Mouse (Mus musculus): ENCODE measurements around the gene Cldn2. TPM values are rescaled to one million over a fixed set of nuclear protein-coding genes. Genes with fewer than 3 reads are reported as not detected.

Gene Cldn2
- polyA plus RNA-seq, 1 experiment = not detected

DNA sequence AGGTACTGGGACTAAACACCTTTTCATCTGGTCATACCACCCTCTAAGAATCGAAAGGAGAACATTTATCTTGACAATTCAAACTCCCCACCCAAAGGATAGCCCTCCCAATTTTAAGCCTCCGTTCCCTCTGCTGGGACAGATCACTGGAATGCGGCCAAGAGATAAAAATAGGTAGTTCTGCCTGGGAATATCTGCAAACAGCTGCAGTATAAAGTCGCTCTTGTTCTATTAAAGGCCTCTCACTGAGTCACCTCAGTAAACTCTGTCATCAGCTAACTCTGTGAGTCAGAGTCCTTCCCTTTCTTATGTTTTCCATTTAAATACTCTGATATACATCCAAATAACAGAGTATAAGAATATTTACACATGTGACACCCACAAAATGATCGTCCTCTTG lies 58.8 kb downstream of the Cldn2 start:
- no peak overlapping the region for H3K27ac ChIP-seq (ENCODE audit: insufficient read depth, low read length)
- H3K9me3 ChIP-seq (replicated peaks; ENCODE audit: control insufficient read depth, insufficient read depth, low read length, poor library complexity, severe bottlenecking) = no peaks in the 10 kb centered on the region
- no peaks in the 10 kb centered on the region for H3K36me3 ChIP-seq (ENCODE audit: control insufficient read depth, insufficient read depth, low read length, poor library complexity, severe bottlenecking)
- no peaks in the 10 kb centered on the region for H3K4me1 ChIP-seq (ENCODE audit: control insufficient read depth, insufficient read depth, low read length)
- H3K9ac ChIP-seq (ENCODE audit: low read depth, poor library complexity, severe bottlenecking) = no peak overlapping the region
- no peaks in the 10 kb centered on the region for H3K27me3 ChIP-seq (ENCODE audit: control insufficient read depth, insufficient read depth, low read length, poor library complexity, severe bottlenecking)
- no peak for TF ChIP-seq CTCF (IDR thresholded peaks at IDR 0.05; ENCODE audit: low read depth, low read length)
- TF ChIP-seq EP300 (IDR thresholded peaks at IDR 0.05; ENCODE audit: insufficient read depth, low read depth, low read length) = no peak
- TF ChIP-seq POLR2A (IDR thresholded peaks at IDR 0.05; ENCODE audit: insufficient read depth, low read length) = no peak
- no peak overlapping the region for H3K4me3 ChIP-seq (ENCODE audit: low read depth, low read length)

Other genes with a start within 250 kb of the Cldn2 start
- gene Rnf128, start 237.5 kb upstream of the Cldn2 start, polyA plus RNA-seq (2011; ENCODE audit: insufficient read depth, insufficient read length, low read depth, missing spikeins) = 19.5 and 21.7 TPM in 2 replicates
- gene Tbc1d8b, start 115.8 kb upstream of the Cldn2 start, polyA plus RNA-seq (2011; ENCODE audit: insufficient read depth, insufficient read length, low read depth, missing spikeins) = 2.0 and 2.2 TPM in 2 replicates
- gene Gm15013, start 86.3 kb upstream of the Cldn2 start, polyA plus RNA-seq (2011; ENCODE audit: insufficient read depth, insufficient read length, low read depth, missing spikeins) = 2.4 and 2.9 TPM in 2 replicates
- 1.5 TPM in 1 of 2 replicates, not detected in the other for gene Ripply1, start 18.5 kb upstream of the Cldn2 start, polyA plus RNA-seq (2011; ENCODE audit: insufficient read depth, insufficient read length, low read depth, missing spikeins)
- gene Morc4, start 70.8 kb downstream of the Cldn2 start, polyA plus RNA-seq (2011; ENCODE audit: insufficient read depth, insufficient read length, low read depth, missing spikeins) = 19.2 and 24.3 TPM in 2 replicates
- gene Rbm41, start 197.8 kb downstream of the Cldn2 start, polyA plus RNA-seq (2011; ENCODE audit: insufficient read depth, insufficient read length, low read depth, missing spikeins) = 20.1 and 24.4 TPM in 2 replicates

All from ES-Bruce4 (cell line).